Mouse (Mus musculus) stomach, postnatal 0 days (tissue): ENCODE results near the gene Muc20. TPM values are rescaled to one million over a fixed set of nuclear protein-coding genes. Genes with fewer than 3 reads are reported as not detected.
A peak's percentile ranks its signal among the peaks of the same experiment; 100 is the strongest.

Experiments
- ATAC-seq: fragments of 200-750 bp; cut with Nextera tagmentation; 2 replicates; pipeline ENCODE4 v1.8.0; 2017; ENCODE audit not compliant: low FRiP score, low TSS enrichment
- DNase-seq: peaks from one replicate; pipeline ENCODE4 v3.0.0-alpha.2; 2016; ENCODE audit warnings: low spot score
- H3K27ac ChIP-seq: fragments of 300-500 bp; sonication (generic); replicated peaks from 2 replicates; pipeline ENCODE4 v1.5.1; 2014; ENCODE audit warnings: mild to moderate bottlenecking, control low read depth
- H3K27me3 ChIP-seq: fragments of 300-500 bp; sonication (generic); 2 replicates; pipeline ENCODE4 v1.6.1; 2014; ENCODE audit warnings: low read length; ENCODE audit not compliant: control insufficient read depth, insufficient read depth
- H3K36me3 ChIP-seq: fragments of 300-500 bp; sonication (generic); 2 replicates; pipeline ENCODE4 v1.6.1; 2014; ENCODE audit warnings: low read length, mixed read lengths; ENCODE audit not compliant: control insufficient read depth, insufficient read depth
- H3K4me1 ChIP-seq: fragments of 300-500 bp; sonication (generic); replicated peaks from 2 replicates; pipeline ENCODE4 v1.6.1; 2014; ENCODE audit warnings: antibody characterized with exemption; ENCODE audit not compliant: control insufficient read depth, insufficient read depth
- H3K4me2 ChIP-seq: fragments of 300-500 bp; sonication (generic); replicated peaks from 2 replicates; pipeline ENCODE4 v1.6.1; 2014; ENCODE audit warnings: low read depth, mild to moderate bottlenecking, control low read depth, moderate library complexity
- H3K4me3 ChIP-seq: fragments of 300-500 bp; sonication (generic); 2 replicates; pipeline ENCODE4 v1.5.1; 2014; ENCODE audit warnings: low read depth, low read length, control low read depth
- H3K9ac ChIP-seq: fragments of 300-500 bp; sonication (generic); 2 replicates; pipeline ENCODE4 v1.6.1; 2014; ENCODE audit warnings: mild to moderate bottlenecking, low read length, control low read depth, mixed read lengths
- H3K9me3 ChIP-seq: fragments of 300-500 bp; sonication (generic); 2 replicates; pipeline ENCODE4 v1.6.1; 2016; ENCODE audit warnings: low read length; ENCODE audit not compliant: control insufficient read depth
- CTCF ChIP-seq: IDR thresholded peaks from 2 replicates; pipeline ENCODE4 v1.5.1; 2016; ENCODE audit warnings: antibody characterized with exemption, low read depth, mild to moderate bottlenecking, moderate library complexity
- EP300 ChIP-seq: optimal IDR thresholded peaks from 2 replicates; pipeline ENCODE3; 2016; ENCODE audit warnings: antibody characterized with exemption
- WGBS: fragments of 180-500 bp; shearing (Covaris S2); extraction: QIAGEN DNeasy Blood & Tissue Kit; methylation state at CpG from one replicate; pipeline ENCODE4 v1.1.7; 2014; 5-methylcytosine and 5-hydroxymethylcytosine counted together
- polyA plus RNA-seq: library from polyadenylated mRNA; unstranded; fragments of >200 nt; fragmentation: Nextera tagmentation; extraction: Ambion mirVana; gene quantifications from 2 replicates; pipeline ENCODE4 v1.2.1, GENCODE M21; 2015

Muc20 gene
- 0.51 and 0.61 TPM in 2 replicates for polyA plus RNA-seq

DNA sequence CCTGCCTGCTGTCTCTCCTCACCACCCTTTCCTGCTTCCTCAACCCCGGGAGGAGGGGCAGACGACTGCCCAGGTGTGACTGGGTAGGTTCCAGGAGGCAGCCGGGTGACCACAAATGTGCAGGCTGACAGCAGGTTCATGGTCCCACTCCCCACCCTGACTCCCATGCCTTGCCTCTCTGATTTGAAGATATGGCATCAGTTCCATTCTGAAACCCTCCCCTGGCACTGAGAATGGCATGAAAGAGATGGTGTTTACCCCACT lies at the start of gene Muc20:
Gene Muc20, minus strand, starts transcription at position 10 of the 264 bp plus-strand sequence.
- no peaks in the 10 kb centered on the region for H3K4me1 ChIP-seq
- ATAC-seq (no peak), DNase-seq (no peak)
- H3K27me3 ChIP-seq = no peaks in the 10 kb centered on the region
- H3K4me3 ChIP-seq = no peak within 1 kb of the TSS
- no peaks in the 10 kb centered on the region for H3K9me3 ChIP-seq
- no peak within 1 kb of the TSS for H3K9ac ChIP-seq
- H3K4me2 ChIP-seq = no peak within 1 kb of the TSS
- no peak within 1 kb of the TSS for H3K27ac ChIP-seq
- H3K36me3 ChIP-seq = no peaks in the 10 kb centered on the region
- WGBS = 61% methylated on average over 3 of the region's 3 CpGs
- TF ChIP-seq CTCF (no peak), EP300 (no peak)

- TF ChIP-seq EP300 (no peak), CTCF (no peak)
Observed at GRCm38 (mm10) chr16:32831501-32831900, 34.3 kb upstream of the Muc20 start.

DNA sequence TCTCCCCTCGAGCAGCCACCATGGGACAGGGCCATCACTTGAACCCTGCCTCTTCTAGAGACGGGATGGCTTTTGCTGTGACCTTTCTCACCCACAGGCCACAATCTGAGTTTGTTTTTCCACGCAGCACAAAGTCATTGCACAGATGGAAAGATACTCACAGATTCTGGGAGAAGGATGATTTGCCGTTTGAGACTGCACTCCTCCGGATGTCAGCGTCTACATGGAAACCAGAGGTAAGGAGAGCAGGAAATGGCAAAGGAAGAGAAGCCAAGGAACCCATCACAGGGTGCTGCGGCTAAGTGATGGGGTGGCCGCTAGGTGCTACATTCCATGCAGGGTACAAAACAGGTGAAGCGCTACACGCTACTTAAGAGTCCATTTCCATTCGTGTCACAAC lies 31.9 kb upstream of the Muc20 start:
- Histone ChIP-seq H3K4me1 (no peaks in the 10 kb centered on the region), H3K36me3 (peaks cover 24% of the 10 kb centered on the region), H3K27me3 (no peaks in the 10 kb centered on the region), H3K9ac (no peak overlapping the region), H3K9me3 (no peaks in the 10 kb centered on the region), H3K4me2 (no peak overlapping the region), H3K4me3 (no peak overlapping the region), H3K27ac (no peak overlapping the region)
- no peak for ATAC-seq
- DNase-seq = no peak
- WGBS = 81% methylated on average over 11 of the region's 11 CpGs
- TF ChIP-seq CTCF = no peak
- no peak for TF ChIP-seq EP300

More at GRCm38 (mm10) chr16:32831501-32831900, 34.3 kb upstream of the Muc20 start:
- Histone ChIP-seq H3K9me3 (no peaks in the 10 kb centered on the region), H3K4me2 (no peak overlapping the region), H3K36me3 (peaks cover 31% of the 10 kb centered on the region), H3K27me3 (no peaks in the 10 kb centered on the region), H3K27ac (no peak overlapping the region), H3K9ac (no peak overlapping the region), H3K4me3 (no peak overlapping the region), H3K4me1 (no peaks in the 10 kb centered on the region)
- WGBS = 64% methylated on average over 4 of the region's 4 CpGs
- no peak for DNase-seq
- no peak for ATAC-seq

GRCm38 (mm10) chr16:32826521-32826920 lies 29.3 kb upstream of the Muc20 start:
- TF ChIP-seq EP300 = no peak
- peak; percentile 26; the same call in 1 of the 2 replicates for TF ChIP-seq CTCF
- 97% methylated on average over 11 of the region's 11 CpGs for WGBS
- ATAC-seq (no peak), DNase-seq (no peak)
- no peaks in the 10 kb centered on the region for H3K27me3 ChIP-seq
- no peak overlapping the region for H3K9ac ChIP-seq
- H3K27ac ChIP-seq = no peak overlapping the region
- peaks cover 4% of the 10 kb centered on the region; the same call in 1 of the 2 replicates for H3K4me1 ChIP-seq
- H3K4me3 ChIP-seq = no peak overlapping the region
- no peak overlapping the region for H3K4me2 ChIP-seq
- H3K36me3 ChIP-seq = peaks cover 27% of the 10 kb centered on the region
- H3K9me3 ChIP-seq = no peaks in the 10 kb centered on the region

DNA sequence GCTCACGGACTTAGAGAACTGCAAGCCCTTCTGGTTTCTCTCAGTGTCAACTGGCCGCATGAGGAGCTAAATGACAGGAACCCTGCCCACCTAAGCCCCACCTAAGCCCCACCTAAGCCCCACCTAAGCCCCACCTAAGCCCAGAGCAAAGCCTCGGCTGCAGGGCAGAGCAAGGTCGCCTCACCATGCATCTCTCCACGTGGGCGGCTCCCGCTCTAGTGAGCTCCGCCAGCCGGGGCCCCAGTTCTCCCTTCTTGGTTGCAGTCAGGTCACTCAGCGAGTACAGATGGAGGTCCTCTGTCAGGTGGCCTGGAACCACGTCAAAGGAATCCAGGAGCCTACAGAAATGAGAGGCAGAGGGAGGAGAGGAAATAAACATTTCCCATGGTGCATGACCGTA lies 28.1 kb upstream of the Muc20 start:
- H3K9me3 ChIP-seq = no peaks in the 10 kb centered on the region
- ATAC-seq = no peak
- H3K27me3 ChIP-seq = no peaks in the 10 kb centered on the region
- H3K27ac ChIP-seq = no peak overlapping the region
- H3K4me3 ChIP-seq = no peak overlapping the region
- WGBS = 46% methylated on average over 12 of the region's 12 CpGs
- peaks cover 27% of the 10 kb centered on the region for H3K36me3 ChIP-seq
- H3K4me1 ChIP-seq = peaks cover 4% of the 10 kb centered on the region; the same call in 1 of the 2 replicates
- TF ChIP-seq EP300 (no peak), CTCF (no peak)
- DNase-seq = no peak
- H3K9ac ChIP-seq = no peak overlapping the region
- no peak overlapping the region for H3K4me2 ChIP-seq

DNA sequence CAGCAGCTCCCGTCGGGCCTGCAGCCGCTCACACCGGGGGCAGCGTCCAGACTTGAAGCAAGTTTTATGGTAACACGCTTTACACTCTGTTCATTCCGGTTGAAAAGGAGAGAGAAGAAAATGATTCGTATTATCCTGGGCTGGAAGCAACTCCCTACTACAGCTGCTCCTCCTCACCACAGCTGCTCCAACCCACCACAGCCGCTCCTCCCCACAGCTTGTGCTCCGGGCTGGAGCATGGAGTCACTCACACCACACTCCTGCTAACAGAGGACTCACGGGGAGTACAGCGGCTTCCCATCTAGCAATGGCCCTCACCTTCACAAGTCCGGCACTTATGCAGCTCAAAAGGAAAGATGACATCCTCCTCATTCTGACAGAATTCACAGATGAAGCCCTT lies 26.8 kb upstream of the Muc20 start:
- WGBS = 92% methylated on average over 13 of the region's 13 CpGs
- no peak overlapping the region for H3K27ac ChIP-seq
- no peaks in the 10 kb centered on the region for H3K9me3 ChIP-seq
- H3K4me1 ChIP-seq = peaks cover 4% of the 10 kb centered on the region; the same call in 1 of the 2 replicates
- no peaks in the 10 kb centered on the region for H3K27me3 ChIP-seq
- no peak overlapping the region for H3K4me3 ChIP-seq
- ATAC-seq (no peak), DNase-seq (no peak)
- H3K4me2 ChIP-seq = no peak overlapping the region
- peaks cover 24% of the 10 kb centered on the region for H3K36me3 ChIP-seq
- H3K9ac ChIP-seq = no peak overlapping the region
- TF ChIP-seq CTCF (no peak), EP300 (no peak)
